Mouse (Mus musculus): ENCODE data around the gene Adm. TPM values are rescaled to one million over a fixed set of nuclear protein-coding genes. Genes with fewer than 3 reads are reported as not detected.

Adm gene
- total RNA-seq, 2 experiments from 2014 or later = 2.8 to 3.4 TPM

GRCm38 (mm10) chr7:110615151-110615631 is 12.3 kb upstream of the Adm start:
- Histone ChIP-seq H3K4me3 (peak overlapping the region; percentile 78), H3K27ac (peak overlapping the region; percentile 90)
- intact Hi-C loops (cut with DNase I) = no loop called here
- TF ChIP-seq CTCF (IDR thresholded peaks at IDR 0.05) = no peak
- DNase-seq (ENCODE audit: extremely low spot score in 1 of 2, low spot score in 2 of 2) = peak; percentile 54 to 56

- Histone ChIP-seq H3K4me3 (no peak overlapping the region), H3K27ac (no peak overlapping the region)
- DNase-seq (ENCODE audit: extremely low spot score in 1 of 2, low spot score in 2 of 2) = no peak
- intact Hi-C loops (cut with DNase I) = no loop called here
- TF ChIP-seq CTCF (IDR thresholded peaks at IDR 0.05) = no peak
These were observed 11.7 kb upstream of the Adm start for GRCm38 (mm10) chr7:110615792-110616191.

GRCm38 (mm10) chr7:110619086-110619611 is 8.3 kb upstream of the Adm start:
- no peak for DNase-seq (ENCODE audit: extremely low spot score in 1 of 2, low spot score in 2 of 2)
- no peak overlapping the region for H3K27ac ChIP-seq
- TF ChIP-seq CTCF (IDR thresholded peaks at IDR 0.05) = no peak
- intact Hi-C loops (cut with DNase I) = no loop called here
- no peak overlapping the region for H3K4me3 ChIP-seq

DNA sequence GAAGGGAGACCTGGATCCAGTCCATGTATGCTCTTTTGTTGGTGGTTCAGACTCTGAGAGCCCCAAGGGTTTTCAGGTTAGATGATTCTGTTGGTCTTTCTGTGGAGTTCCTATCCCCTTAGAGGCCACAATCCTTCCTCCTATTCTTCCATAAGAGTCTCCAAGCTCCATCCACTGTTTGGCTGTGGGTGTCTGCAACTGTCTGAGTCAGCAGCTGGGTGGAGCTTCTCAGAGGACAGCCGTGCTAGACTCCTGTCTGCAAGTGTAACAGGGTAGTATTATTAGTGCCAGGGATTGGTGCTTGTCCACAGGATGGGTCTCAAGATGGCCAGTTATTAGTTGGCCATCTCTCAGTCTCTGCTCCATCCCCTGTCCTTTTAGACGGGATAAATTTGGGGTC is 3.4 kb upstream of the Adm start:
- intact Hi-C loops (cut with DNase I) = no loop called here
- no peak for TF ChIP-seq CTCF (IDR thresholded peaks at IDR 0.05)
- no peak overlapping the region for H3K4me3 ChIP-seq
- H3K27ac ChIP-seq = no peak overlapping the region
- no peak for DNase-seq (ENCODE audit: extremely low spot score in 1 of 2, low spot score in 2 of 2)

GRCm38 (mm10) chr7:110624961-110625360 is 2.5 kb upstream of the Adm start:
- TF ChIP-seq CTCF (IDR thresholded peaks at IDR 0.05) = no peak
- intact Hi-C loops (cut with DNase I) = no loop called here
- Histone ChIP-seq H3K4me3 (no peak overlapping the region), H3K27ac (no peak overlapping the region)
- no peak for DNase-seq (ENCODE audit: extremely low spot score in 1 of 2, low spot score in 2 of 2)

- DNase-seq (ENCODE audit: extremely low spot score in 1 of 2, low spot score in 2 of 2) = no peak
- Histone ChIP-seq H3K27ac (no peak overlapping the region), H3K4me3 (no peak overlapping the region)
- intact Hi-C loops (cut with DNase I) = no loop called here
- TF ChIP-seq CTCF (IDR thresholded peaks at IDR 0.05) = no peak
These were observed 2.0 kb upstream of the Adm start for GRCm38 (mm10) chr7:110625489-110625888.

- intact Hi-C loops (cut with DNase I) = no loop called here
- Histone ChIP-seq H3K27ac (no peak overlapping the region), H3K4me3 (no peak overlapping the region)
- DNase-seq (ENCODE audit: extremely low spot score in 1 of 2, low spot score in 2 of 2) = no peak
- no peak for TF ChIP-seq CTCF (IDR thresholded peaks at IDR 0.05)
These were observed 1.0 kb upstream of the Adm start for GRCm38 (mm10) chr7:110626186-110627098.

DNA sequence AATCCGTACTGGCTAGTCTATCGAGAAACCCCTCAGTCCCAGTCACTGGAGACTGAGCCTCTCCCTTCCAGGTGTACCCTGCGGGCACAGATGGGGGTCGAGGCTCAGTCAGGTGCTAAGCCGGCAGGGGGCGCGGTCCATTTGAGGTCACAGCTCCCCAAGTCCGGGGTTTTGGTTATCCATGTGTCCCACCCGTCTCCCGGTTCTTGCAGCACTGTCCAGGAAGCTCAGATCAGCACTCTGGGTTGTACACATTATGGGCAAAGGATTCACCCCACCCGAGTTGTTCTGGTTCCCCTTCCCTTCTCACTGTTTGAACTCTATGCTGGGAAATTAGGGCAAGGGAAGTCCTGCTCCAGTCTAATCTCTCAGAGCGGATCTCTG is 370 bp upstream of the Adm start:
- peak; percentile 18 for TF ChIP-seq CTCF (IDR thresholded peaks at IDR 0.05)
- intact Hi-C loops (cut with DNase I) = no loop called here
- Histone ChIP-seq H3K4me3 (peak overlapping the region; percentile 49), H3K27ac (no peak overlapping the region)
- DNase-seq (ENCODE audit: extremely low spot score in 1 of 2, low spot score in 2 of 2) = no peak

DNA sequence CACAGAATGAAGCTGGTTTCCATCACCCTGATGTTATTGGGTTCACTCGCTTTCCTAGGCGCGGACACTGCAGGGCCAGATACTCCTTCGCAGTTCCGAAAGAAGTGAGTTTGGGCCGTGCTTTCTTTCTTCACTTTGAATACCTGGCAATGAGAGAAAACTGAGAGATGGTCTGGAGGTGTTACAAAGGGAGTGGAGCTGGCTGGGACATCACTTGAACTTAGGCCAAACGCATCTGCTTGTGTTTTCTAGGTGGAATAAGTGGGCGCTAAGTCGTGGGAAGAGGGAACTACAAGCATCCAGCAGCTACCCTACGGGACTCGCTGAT is 776 bp downstream of the Adm start:
- intact Hi-C loops (cut with DNase I) = no loop called here
- Histone ChIP-seq H3K27ac (no peak overlapping the region), H3K4me3 (peak overlapping the region; percentile 49)
- no peak for DNase-seq (ENCODE audit: extremely low spot score in 1 of 2, low spot score in 2 of 2)
- TF ChIP-seq CTCF (IDR thresholded peaks at IDR 0.05) = no peak

DNA sequence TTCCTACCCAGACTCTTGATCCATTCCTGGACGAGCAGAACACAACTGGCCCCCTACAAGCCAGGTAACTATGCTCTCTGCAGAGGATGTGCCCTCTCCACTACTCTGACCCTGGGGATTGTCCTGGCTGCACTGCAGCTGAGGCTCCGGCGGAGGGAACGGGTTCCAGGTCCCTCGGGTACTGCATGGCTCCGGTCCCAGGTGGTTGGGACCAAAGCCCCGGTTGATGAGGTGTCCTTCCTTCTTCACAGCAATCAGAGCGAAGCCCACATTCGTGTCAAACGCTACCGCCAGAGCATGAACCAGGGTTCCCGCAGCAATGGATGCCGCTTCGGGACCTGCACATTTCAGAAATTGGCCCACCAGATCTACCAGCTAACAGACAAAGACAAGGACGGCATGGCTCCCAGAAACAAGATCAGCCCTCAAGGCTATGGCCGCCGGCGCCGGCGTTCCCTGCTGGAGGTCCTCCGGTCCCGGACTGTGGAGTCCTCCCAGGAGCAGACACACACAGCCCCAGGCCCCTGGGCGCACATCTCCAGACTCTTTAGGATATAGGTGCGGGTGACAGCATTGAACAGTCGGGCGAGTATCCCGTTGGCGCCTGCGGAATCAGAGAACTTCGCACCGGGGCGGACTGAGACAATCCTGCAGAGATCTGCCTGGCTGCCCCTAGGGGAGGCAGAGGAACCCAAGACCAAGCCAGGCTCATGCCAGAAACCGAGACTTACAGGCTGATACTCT is 1.3 kb downstream of the Adm start:
- H3K4me3 ChIP-seq = peak overlapping the region; percentile 49
- peak overlapping the region; percentile 24; the same call in 1 of the 2 replicates for H3K27ac ChIP-seq
- peak; percentile 36 for TF ChIP-seq CTCF (IDR thresholded peaks at IDR 0.05)
- intact Hi-C loops (cut with DNase I) = no loop called here
- DNase-seq (ENCODE audit: extremely low spot score in 1 of 2, low spot score in 2 of 2) = no peak

DNA sequence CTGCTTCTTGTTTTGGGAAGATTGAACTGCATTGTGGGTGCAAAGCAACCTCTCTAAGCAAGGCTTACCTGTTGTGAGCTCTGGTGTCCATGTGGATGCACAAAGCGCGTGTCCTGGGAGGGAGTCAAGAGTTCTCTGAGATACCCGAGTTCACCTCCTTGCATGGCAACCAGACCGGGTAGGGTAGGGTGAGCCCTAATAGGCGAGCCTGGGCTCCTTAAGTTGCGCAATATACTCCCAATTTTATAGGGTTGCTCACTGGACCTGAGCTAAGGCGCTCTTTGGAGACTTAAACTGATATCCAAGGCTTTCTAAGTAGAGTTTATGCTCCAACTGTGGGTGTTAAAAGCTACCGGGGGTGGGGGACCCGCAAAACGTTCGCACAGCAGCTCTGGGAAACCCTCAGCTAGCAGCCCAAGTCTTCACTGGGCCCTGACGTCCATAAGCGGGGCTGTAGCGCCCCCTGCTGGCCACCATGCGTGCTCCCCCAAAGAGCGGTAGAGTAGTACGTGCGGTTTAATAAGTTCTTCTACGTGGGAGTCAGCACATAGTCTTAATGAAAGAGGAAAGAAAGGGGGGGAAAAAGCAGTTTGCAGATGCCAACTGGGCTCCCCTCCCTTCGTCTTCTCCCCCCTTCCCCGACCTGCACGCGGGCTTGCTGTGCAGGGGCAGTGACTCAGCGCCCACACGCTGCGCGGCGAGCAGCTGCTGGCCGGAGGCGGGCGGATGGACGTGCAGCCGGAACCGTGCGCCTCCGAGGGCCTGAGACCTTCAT is 2.6 kb downstream of the Adm start:
- intact Hi-C loops (cut with DNase I) = loop anchor here (1.0 to 2.0 kb wide), 4 partner anchors 82 to 465 kb away; no protein-coding TSS in a partner anchor
- DNase-seq (ENCODE audit: extremely low spot score in 1 of 2, low spot score in 2 of 2) = peak; percentile 83
- peak; percentile 99 for TF ChIP-seq CTCF (IDR thresholded peaks at IDR 0.05)
- H3K27ac ChIP-seq = no peak overlapping the region
- peak overlapping the region; percentile 42 for H3K4me3 ChIP-seq

Measured in left cerebral cortex, adult 2 months (tissue).